27 mouse cellular contexts compared by ENCODE assay signal in genomic region chr5:135576055-135576454, GRCm38 (mm10). TPM values are rescaled to one million over a fixed set of nuclear protein-coding genes. Genes with fewer than 3 reads are reported as not detected.
DNase-seq lines count a peak whose midpoint lies in the region; ATAC-seq lines count a peak whose summit lies in the region.
"Had no signal": no experiment of that assay in that cellular context is flagged by ENCODE, and none has a peak within 500 bp of the region (broad histone marks: within the 10 kb centered on the region; RNA-seq: fewer than 3 reads in every experiment).

No protein-coding gene starts in this region.

- no peaks in the 10 kb centered on the region for H3K36me3 ChIP-seq in heart, embryonic 11.5 days (ENCODE audit: control insufficient read depth, insufficient read depth, low read length)
- H3K36me3 ChIP-seq: embryonic facial prominence, embryonic 13.5 days; embryonic facial prominence, embryonic 15.5 days; forebrain, embryonic 10.5 days; forebrain, embryonic 12.5 days had no signal

- no peak overlapping the region for H3K4me2 ChIP-seq in heart, embryonic 11.5 days
- H3K4me2 ChIP-seq: embryonic facial prominence, embryonic 13.5 days; embryonic facial prominence, embryonic 15.5 days; forebrain, embryonic 12.5 days had no signal

- no peak for ATAC-seq in heart, embryonic 11.5 days (replicated peaks; ENCODE audit: insufficient number of reproducible peaks, low FRiP score, low TSS enrichment)
- ATAC-seq: forebrain, embryonic 14.5 days; forebrain, embryonic 16.5 days had no signal

- peak; percentile 30 for DNase-seq in adrenal gland, adult 2 months
- DNase-seq in adrenal gland, postnatal 25 days, result no peak
- peak; percentile 74 for DNase-seq in heart, adult 11 months
- DNase-seq: cerebellum, adult 11 months; cerebellum, adult 18-20 months; cerebellum, adult 8-10 months; cerebellum, adult 9-11 months; cerebellum, postnatal 14 days; cerebellum, postnatal 36 days; embryo, embryonic 11 days had no signal

- H3K27me3 ChIP-seq in heart, embryonic 11.5 days (ENCODE audit: control insufficient read depth, insufficient read depth, low read length), result no peaks in the 10 kb centered on the region
- H3K27me3 ChIP-seq: embryonic facial prominence, embryonic 13.5 days; embryonic facial prominence, embryonic 15.5 days; forebrain, embryonic 12.5 days had no signal

- no peak overlapping the region for H3K27ac ChIP-seq in heart, embryonic 11.5 days (ENCODE audit: low read depth, low read length)
- H3K27ac ChIP-seq: embryonic facial prominence, embryonic 13.5 days; embryonic facial prominence, embryonic 15.5 days; forebrain, embryonic 10.5 days; forebrain, embryonic 12.5 days had no signal

- no peaks in the 10 kb centered on the region for H3K4me1 ChIP-seq in heart, embryonic 11.5 days (ENCODE audit: control insufficient read depth, insufficient read depth, low read length)
- H3K4me1 ChIP-seq: embryonic facial prominence, embryonic 13.5 days; embryonic facial prominence, embryonic 15.5 days; forebrain, embryonic 10.5 days; forebrain, embryonic 12.5 days had no signal

- H3K9ac ChIP-seq in heart, embryonic 11.5 days (ENCODE audit: low read depth, low read length), result no peak overlapping the region
- H3K9ac ChIP-seq: embryonic facial prominence, embryonic 13.5 days; embryonic facial prominence, embryonic 15.5 days; forebrain, embryonic 12.5 days had no signal

- 57% methylated on average over 4 of the region's 4 CpGs for whole genome bisulfite sequencing in heart, embryonic 11.5 days (ENCODE audit: insufficient replicate concordance)

- no peak overlapping the region for H3K4me3 ChIP-seq in heart, embryonic 11.5 days (ENCODE audit: low read depth, low read length)
- H3K4me3 ChIP-seq: embryonic facial prominence, embryonic 13.5 days; embryonic facial prominence, embryonic 15.5 days; erythroblast, embryonic 14.5 days; forebrain, embryonic 10.5 days; forebrain, embryonic 12.5 days had no signal

- H3K9me3 ChIP-seq in heart, embryonic 11.5 days (replicated peaks; ENCODE audit: control insufficient read depth, low read length), result no peaks in the 10 kb centered on the region
- H3K9me3 ChIP-seq: embryonic facial prominence, embryonic 13.5 days; embryonic facial prominence, embryonic 15.5 days; forebrain, embryonic 10.5 days; forebrain, embryonic 12.5 days had no signal

RNA-seq across cellular contexts. Expression of gene Ccl24, which starts 3.2 kb away (rescaled TPM):
- 1 to 10 TPM; 1.9 to 2.0 TPM for total RNA-seq in adrenal gland, adult 2 months (2021)
- polyA plus RNA-seq in adrenal gland, adult 2 months (2012; rRNA removed), result 0.88 and 2.0 TPM in 2 replicates
- total RNA-seq in adrenal gland, postnatal 25 days (2021), result 0.61 TPM in 1 of 2 replicates, not detected in the other
- polyA plus RNA-seq in heart, embryonic 11.5 days (2014; fragmentation: Nextera tagmentation; extraction: Ambion mirVana), result 0.93 TPM in 1 of 2 replicates, not detected in the other
- total RNA-seq: common myeloid progenitor, adult 5-6 weeks; ES-E14; MEL had no signal
- polyA plus RNA-seq: C2C12 had no signal

RNA-seq across cellular contexts. Expression of gene Ccl26, which starts 12.7 kb away (rescaled TPM):
- total RNA-seq in adrenal gland, adult 2 months (2021), result not detected
- not detected in 2 replicates for polyA plus RNA-seq in adrenal gland, adult 2 months (2012; rRNA removed)
- total RNA-seq in adrenal gland, postnatal 25 days (2021), result not detected in 2 replicates
- polyA plus RNA-seq in heart, embryonic 11.5 days (2014; fragmentation: Nextera tagmentation; extraction: Ambion mirVana), result not detected in 2 replicates
- total RNA-seq: adrenal gland, adult 18-20 months; adrenal gland, postnatal 4 days; common myeloid progenitor, adult 5-6 weeks; ES-E14; MEL had no signal
- polyA plus RNA-seq: brain, embryonic 14.5 days; C2C12; embryonic facial prominence, embryonic 11.5 days; embryonic facial prominence, embryonic 13.5 days; embryonic facial prominence, embryonic 15.5 days; erythroblast, embryonic 14.5 days; forebrain, embryonic 10.5 days; forebrain, embryonic 12.5 days; forebrain, embryonic 14.5 days; forebrain, embryonic 16.5 days; frontal cortex, adult 2 months had no signal

RNA-seq across cellular contexts. Expression of gene Hip1, which starts 31.1 kb away (rescaled TPM):
- total RNA-seq in adrenal gland, adult 2 months (2021), result 10 to 100 TPM; 17.2 to 26.7 TPM
- polyA plus RNA-seq in adrenal gland, adult 2 months (2012; rRNA removed), result 19.4 and 20.5 TPM in 2 replicates
- 24.3 and 27.1 TPM in 2 replicates for total RNA-seq in adrenal gland, postnatal 25 days (2021)
- 33.2 and 37.6 TPM in 2 replicates for polyA plus RNA-seq in heart, embryonic 11.5 days (2014; fragmentation: Nextera tagmentation; extraction: Ambion mirVana)
- polyA plus RNA-seq: erythroblast, embryonic 14.5 days had no signal

RNA-seq across cellular contexts. Expression of gene Rhbdd2, which starts 56.4 kb away (rescaled TPM):
- total RNA-seq in adrenal gland, adult 2 months (2021), result 10 to 100 TPM; 37.5 to 46.0 TPM
- 58.3 and 75.0 TPM in 2 replicates for polyA plus RNA-seq in adrenal gland, adult 2 months (2012; rRNA removed)
- total RNA-seq in adrenal gland, postnatal 25 days (2021), result 33.6 and 51.6 TPM in 2 replicates
- polyA plus RNA-seq in heart, embryonic 11.5 days (2014; fragmentation: Nextera tagmentation; extraction: Ambion mirVana), result 33.1 and 44.9 TPM in 2 replicates
